Mouse (Mus musculus) layer of hippocampus, adult 18-20 months (tissue): ENCODE data around the gene Zscan10. TPM values are rescaled to one million over a fixed set of nuclear protein-coding genes. Genes with fewer than 3 reads are reported as not detected.

Experiments
- DNase-seq, 2 experiments: peaks; one replicate each; pipeline ENCODE4 v3.0.0; 2022; ENCODE audit warnings: low spot score in 2 of 2
- total RNA-seq, 2 experiments: library from RNA; stranded (reverse); gene quantifications; 2 replicates each; pipeline ENCODE4 v1.2.3; 2021

Gene Zscan10
- total RNA-seq, 2 experiments from 2014 or later: not detected

- no peak for DNase-seq
Measured at GRCm38 (mm10) chr17:23645894-23646293, 45.2 kb downstream of the Zscan10 start.

GRCm38 (mm10) chr17:23651363-23651762, 50.7 kb downstream of the Zscan10 start:
- no peak for DNase-seq

- no peak for DNase-seq
Measured at GRCm38 (mm10) chr17:23653324-23653723, 52.7 kb downstream of the Zscan10 start.

GRCm38 (mm10) chr17:23654001-23654400, 53.3 kb downstream of the Zscan10 start:
- DNase-seq: no peak

- DNase-seq: no peak
Measured at GRCm38 (mm10) chr17:23654410-23654809, 53.8 kb downstream of the Zscan10 start.

GRCm38 (mm10) chr17:23658450-23658849, 57.8 kb downstream of the Zscan10 start:
- DNase-seq: no peak

GRCm38 (mm10) chr17:23660117-23660875, 59.6 kb downstream of the Zscan10 start, which contains the start of gene Bicdl2:
Bicdl2 (plus strand) TSS chr17:23660506.
- no peak for DNase-seq

Other genes with a start within 250 kb of the Zscan10 start
- not detected for gene Vmn2r116, start 216.3 kb upstream of the Zscan10 start, total RNA-seq
- gene Vmn2r117, start 121.2 kb upstream of the Zscan10 start, total RNA-seq: not detected
- gene Zfp213, start 36.6 kb upstream of the Zscan10 start, total RNA-seq: 1 to 10 TPM; 7.9 to 8.0 TPM
- 10 to 100 TPM; 28.0 to 29.6 TPM for gene Zfp13, start 1.4 kb upstream of the Zscan10 start, total RNA-seq
- gene Mmp25, start 44.4 kb downstream of the Zscan10 start, total RNA-seq: under 1 TPM in 1 of 2 experiments, not detected in 1; 0.10 TPM
- gene Bicdl2, start 59.6 kb downstream of the Zscan10 start, total RNA-seq: not detected
- 100 to 1,000 TPM; 117 to 122 TPM for gene Hcfc1r1, start 72.7 kb downstream of the Zscan10 start, total RNA-seq
- gene Thoc6, start 73.0 kb downstream of the Zscan10 start, total RNA-seq: 10 to 100 TPM in 1 of 2 experiments, 1 to 10 TPM in 1; 8.8 to 10.0 TPM
- gene Tnfrsf12a, start 76.6 kb downstream of the Zscan10 start, total RNA-seq: 1 to 10 TPM; 6.4 to 7.0 TPM
- gene Cldn6, start 78.4 kb downstream of the Zscan10 start, total RNA-seq: not detected
- gene Cldn9, start 83.2 kb downstream of the Zscan10 start, total RNA-seq: not detected
- under 1 TPM in 1 of 2 experiments, not detected in 1; 0.33 TPM for gene 1520401A03Rik, start 121.9 kb downstream of the Zscan10 start, total RNA-seq
- 1 to 10 TPM; 3.4 to 3.8 TPM for gene Pkmyt1, start 125.5 kb downstream of the Zscan10 start, total RNA-seq
- gene Paqr4, start 140.0 kb downstream of the Zscan10 start, total RNA-seq: 10 to 100 TPM; 52.0 to 53.6 TPM
- gene Kremen2, start 145.0 kb downstream of the Zscan10 start, total RNA-seq: under 1 TPM; 0.30 to 0.52 TPM
- 100 to 1,000 TPM; 390 to 405 TPM for gene Flywch1, start 170.7 kb downstream of the Zscan10 start, total RNA-seq
- gene Flywch2, start 185.2 kb downstream of the Zscan10 start, total RNA-seq: 1 to 10 TPM; 8.6 to 8.7 TPM
- gene Srrm2, start 189.7 kb downstream of the Zscan10 start, total RNA-seq: 100 to 1,000 TPM; 509 to 565 TPM
- gene Elob, start 228.3 kb downstream of the Zscan10 start, total RNA-seq: 100 to 1,000 TPM; 355 to 375 TPM
- under 1 TPM in 1 of 2 experiments, not detected in 1; 0.41 TPM for gene Prss33, start 235.2 kb downstream of the Zscan10 start, total RNA-seq
- gene Prss32, start 243.0 kb downstream of the Zscan10 start, total RNA-seq: not detected
- gene Prss41, start 243.3 kb downstream of the Zscan10 start, total RNA-seq: 1 to 10 TPM in 1 of 2 experiments, under 1 TPM in 1; 0.89 to 2.4 TPM